Mouse (Mus musculus) midbrain, embryonic 13.5 days (tissue): ENCODE data around the gene Wdr66. TPM values are rescaled to one million over a fixed set of nuclear protein-coding genes. Genes with fewer than 3 reads are reported as not detected.

Experiments
- ATAC-seq: fragments of 200-750 bp; cut with Nextera tagmentation; 2 replicates; pipeline ENCODE4 v1.8.0; 2017; ENCODE audit warnings: mild to moderate bottlenecking, moderate TSS enrichment, moderate library complexity
- H3K27ac ChIP-seq: fragments of 300-500 bp; sonication (generic); 2 replicates; pipeline ENCODE4 v1.5.1; 2015; ENCODE audit warnings: inconsistent platforms, mild to moderate bottlenecking, moderate library complexity
- H3K27me3 ChIP-seq: fragments of 300-500 bp; sonication (generic); 2 replicates; pipeline ENCODE4 v1.6.1; 2015; ENCODE audit warnings: mild to moderate bottlenecking, inconsistent platforms
- H3K36me3 ChIP-seq: fragments of 300-500 bp; sonication (generic); 2 replicates; pipeline ENCODE4 v1.6.1; 2015; ENCODE audit warnings: mild to moderate bottlenecking, inconsistent platforms
- H3K4me1 ChIP-seq: fragments of 300-500 bp; sonication (generic); replicated peaks from 2 replicates; pipeline ENCODE4 v1.6.1; 2015; ENCODE audit warnings: inconsistent platforms
- H3K4me2 ChIP-seq: fragments of 300-500 bp; sonication (generic); replicated peaks from 2 replicates; pipeline ENCODE4 v1.6.1; 2015; ENCODE audit warnings: moderate library complexity, mild to moderate bottlenecking, inconsistent platforms
- H3K4me3 ChIP-seq: fragments of 300-500 bp; sonication (generic); replicated peaks from 2 replicates; pipeline ENCODE4 v1.5.1; 2015; ENCODE audit warnings: mild to moderate bottlenecking, inconsistent platforms
- H3K9ac ChIP-seq: fragments of 300-500 bp; sonication (generic); replicated peaks from 2 replicates; pipeline ENCODE4 v1.6.1; 2015; ENCODE audit warnings: mild to moderate bottlenecking, inconsistent platforms
- H3K9me3 ChIP-seq: fragments of 300-500 bp; sonication (generic); 2 replicates; pipeline ENCODE4 v1.6.1; 2016; ENCODE audit warnings: mild to moderate bottlenecking, inconsistent platforms
- WGBS: fragments of 180-500 bp; shearing (Covaris S2); methylation state at CpG from one replicate; pipeline ENCODE4 v1.1.7; 2015; 5-methylcytosine and 5-hydroxymethylcytosine counted together
- polyA plus RNA-seq: library from polyadenylated mRNA; unstranded; fragments of >200 nt; fragmentation: Nextera tagmentation; extraction: Ambion mirVana; gene quantifications from 2 replicates; pipeline ENCODE4 v1.2.1, GENCODE M21; 2015

The Wdr66 gene
- polyA plus RNA-seq, 1 experiment from 2014 or later, result 1.2 TPM

DNA sequence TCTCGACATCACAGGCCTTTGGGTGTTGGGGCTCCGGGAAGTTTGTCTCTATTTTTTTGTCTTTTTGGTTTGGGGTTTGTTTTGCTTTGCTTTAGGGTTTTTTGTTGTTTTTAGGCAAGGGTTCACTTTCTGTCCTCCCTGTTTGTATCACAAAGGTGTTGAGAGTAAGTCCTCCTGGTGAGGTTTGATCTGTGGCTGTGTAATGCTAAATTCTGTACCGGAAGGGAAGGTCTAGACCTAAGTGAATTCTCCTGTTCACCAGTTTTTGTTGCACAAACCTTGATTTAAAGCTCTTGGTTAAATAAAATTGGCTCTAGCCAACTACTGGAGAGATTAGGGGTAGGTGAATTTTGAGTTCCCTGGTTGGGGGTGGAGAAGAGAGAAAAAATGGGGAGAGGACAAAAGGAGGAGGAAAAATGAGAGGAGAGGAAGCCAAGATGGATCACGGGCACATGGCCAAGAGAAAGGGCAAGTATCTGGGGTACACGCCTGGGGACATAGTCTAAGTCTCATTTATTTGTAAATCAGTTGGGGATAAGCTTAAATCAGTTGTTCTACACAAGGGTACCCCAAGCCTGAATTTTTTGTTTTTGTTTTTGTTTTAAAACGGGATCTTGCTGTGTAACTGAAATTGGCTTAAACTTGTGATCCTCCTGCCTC is 124.0 kb downstream of the Wdr66 start:
- Histone ChIP-seq H3K4me1 (no peaks in the 10 kb centered on the region), H3K4me2 (no peak overlapping the region), H3K9ac (no peak overlapping the region), H3K27ac (no peak overlapping the region), H3K9me3 (no peaks in the 10 kb centered on the region), H3K36me3 (peaks cover 39% of the 10 kb centered on the region), H3K27me3 (no peaks in the 10 kb centered on the region), H3K4me3 (no peak overlapping the region)
- 87% methylated on average over 6 of the region's 6 CpGs for WGBS
- ATAC-seq, result no peak

DNA sequence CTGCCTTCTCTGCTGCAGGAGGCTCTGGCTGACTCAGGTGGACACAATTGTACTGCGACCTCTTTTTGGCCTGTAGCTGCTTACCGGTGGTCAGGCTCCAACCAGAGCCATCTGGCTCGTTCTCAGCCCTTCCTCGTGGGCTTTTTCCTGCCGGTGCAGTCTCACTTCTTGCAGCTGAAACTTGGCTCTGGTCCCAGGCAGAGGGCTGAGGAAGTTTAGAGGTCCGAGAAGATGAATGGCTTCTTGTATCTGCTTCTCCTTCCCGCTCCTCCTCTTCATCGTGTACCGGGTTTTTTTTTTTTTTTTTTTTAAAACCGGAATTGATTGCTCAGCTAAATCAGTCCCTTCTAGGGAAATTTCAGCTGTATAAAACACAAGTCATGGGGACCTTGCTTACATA is 124.7 kb downstream of the Wdr66 start:
- peaks cover 32% of the 10 kb centered on the region for H3K36me3 ChIP-seq
- no peak overlapping the region for H3K27ac ChIP-seq
- no peaks in the 10 kb centered on the region for H3K27me3 ChIP-seq
- no peak overlapping the region for H3K9ac ChIP-seq
- no peak overlapping the region for H3K4me2 ChIP-seq
- WGBS, result 53% methylated on average over 10 of the region's 10 CpGs
- H3K4me1 ChIP-seq, result no peaks in the 10 kb centered on the region; the same call in 1 of the 2 replicates
- no peak for ATAC-seq
- H3K4me3 ChIP-seq, result no peak overlapping the region
- H3K9me3 ChIP-seq, result no peaks in the 10 kb centered on the region

Other genes starting within 250 kb of the Wdr66 start
- 8.6 and 10.5 TPM in 2 replicates for gene Orai1, start 237.0 kb upstream of the Wdr66 start, polyA plus RNA-seq
- 0.32 TPM in 1 of 2 replicates, not detected in the other for gene Morn3, start 205.1 kb upstream of the Wdr66 start, polyA plus RNA-seq
- 12.8 and 14.6 TPM in 2 replicates for gene Tmem120b, start 183.7 kb upstream of the Wdr66 start, polyA plus RNA-seq
- gene Rhof, start 119.4 kb upstream of the Wdr66 start, polyA plus RNA-seq, result 2.6 and 3.3 TPM in 2 replicates
- gene Setd1b, start 109.9 kb upstream of the Wdr66 start, polyA plus RNA-seq, result 13.3 and 14.1 TPM in 2 replicates
- 72.2 and 74.0 TPM in 2 replicates for gene Psmd9, start 82.7 kb upstream of the Wdr66 start, polyA plus RNA-seq
- not detected in 2 replicates for gene Hpd, start 69.4 kb upstream of the Wdr66 start, polyA plus RNA-seq
- gene Bcl7a, start 91.7 kb downstream of the Wdr66 start, polyA plus RNA-seq, result 47.8 and 53.0 TPM in 2 replicates
- gene Mlxip, start 142.7 kb downstream of the Wdr66 start, polyA plus RNA-seq, result 17.4 and 18.7 TPM in 2 replicates
- 0.15 and 0.28 TPM in 2 replicates for gene Lrrc43, start 237.2 kb downstream of the Wdr66 start, polyA plus RNA-seq
- not detected in 2 replicates for gene Il31, start 237.4 kb downstream of the Wdr66 start, polyA plus RNA-seq